Mouse (Mus musculus) brain, embryonic 14.5 days (tissue): ENCODE results near the gene Unc5b.

Experiments used
- CTCF ChIP-seq: fragments of 200-500 bp; IDR thresholded peaks from 2 replicates; pipeline ENCODE4 v1.5.1; 2012; ENCODE audit warnings: inconsistent platforms, mild to moderate bottlenecking, moderate library complexity, borderline replicate concordance; ENCODE audit not compliant: insufficient read depth, insufficient read length; ENCODE audit errors: extremely low read depth
- POLR2A ChIP-seq: fragments of 200-500 bp; IDR thresholded peaks from 2 replicates; pipeline ENCODE4 v1.6.1; 2012; ENCODE audit warnings: mild to moderate bottlenecking, inconsistent platforms, borderline replicate concordance; ENCODE audit not compliant: poor library complexity, insufficient read depth, insufficient read length, severe bottlenecking; ENCODE audit errors: extremely low read depth

DNA sequence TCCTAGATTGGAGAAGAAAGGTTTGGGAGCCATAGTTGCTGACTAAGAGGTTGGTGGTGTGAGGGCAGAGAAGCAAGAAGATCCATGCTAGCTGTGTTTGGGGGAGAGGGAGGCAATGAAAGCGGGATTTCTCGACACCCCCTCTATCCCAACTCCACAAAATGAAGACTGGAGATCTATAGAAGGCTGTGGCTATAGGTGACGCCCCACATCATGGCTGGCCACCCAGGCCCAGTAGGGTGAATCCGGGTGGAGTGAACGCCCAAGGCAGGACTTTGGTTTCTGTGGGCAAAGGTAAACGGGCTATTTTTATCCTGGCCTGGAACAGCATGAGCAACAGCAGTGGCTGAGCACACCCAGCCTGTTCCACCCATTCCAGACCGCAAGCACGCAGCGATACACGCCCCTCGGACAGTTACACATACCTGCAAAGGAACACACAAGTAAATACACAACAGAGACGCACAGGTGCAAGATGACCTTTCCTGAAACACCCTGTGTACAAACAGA lies 1.3 kb upstream of the Unc5b start:
- no peak for TF ChIP-seq CTCF
- TF ChIP-seq POLR2A, result no peak
